Mouse (Mus musculus) embryonic fibroblast, embryonic 13.5 days (primary cell): Measurements from ENCODE around the gene Inpp5f. TPM values are rescaled to one million over a fixed set of nuclear protein-coding genes. Genes with fewer than 3 reads are reported as not detected.

Source experiments
- H3K27ac ChIP-seq: 2 replicates; pipeline ENCODE4 v1.5.1; 2012; ENCODE audit warnings: low read length, control low read depth, inconsistent platforms; ENCODE audit not compliant: insufficient read depth
- H3K4me1 ChIP-seq: 2 replicates; pipeline ENCODE4 v1.6.1; 2011; ENCODE audit warnings: low read length; ENCODE audit not compliant: control insufficient read depth, insufficient read depth
- H3K4me3 ChIP-seq: 2 replicates; pipeline ENCODE4 v1.5.1; 2011; ENCODE audit warnings: mild to moderate bottlenecking, control low read depth, low read length; ENCODE audit not compliant: insufficient read depth
- CTCF ChIP-seq: IDR thresholded peaks from 2 replicates; pipeline ENCODE4 v1.5.1; 2011; ENCODE audit warnings: mild to moderate bottlenecking, control low read depth, low read length, moderate library complexity, borderline replicate concordance; ENCODE audit not compliant: insufficient read depth
- POLR2A ChIP-seq: IDR thresholded peaks from 2 replicates; pipeline ENCODE4 v1.6.1; 2011; ENCODE audit warnings: low read depth, mild to moderate bottlenecking, control low read depth, low read length, moderate library complexity
- polyA plus RNA-seq: library from polyadenylated mRNA; stranded (reverse); fragments of >200 nt; gene quantifications from 2 replicates; pipeline ENCODE4 v1.2.4, GENCODE M21; 2011; ENCODE audit warnings: low read depth; ENCODE audit not compliant: missing spikeins, insufficient read length

The Inpp5f gene
- polyA plus RNA-seq, 1 experiment, result 24.4 TPM

DNA sequence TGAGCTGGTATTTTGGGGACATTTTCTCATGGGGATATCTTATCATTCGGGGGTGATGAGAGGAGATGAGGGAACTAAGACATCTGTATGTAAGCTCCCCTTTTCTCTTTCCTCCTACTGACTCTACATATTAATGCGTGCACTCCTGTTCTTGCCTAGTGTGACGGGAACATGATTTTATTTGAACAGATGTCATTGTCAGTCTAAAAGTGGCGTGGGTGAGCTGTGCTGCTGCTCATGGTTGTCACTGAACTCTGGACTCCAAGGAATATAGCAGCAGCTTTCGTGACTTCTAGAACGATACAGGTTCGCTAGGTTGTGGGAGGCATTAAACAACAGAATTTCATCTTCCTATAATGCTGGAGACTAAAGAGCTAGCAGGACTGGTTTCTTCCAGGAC is 30.4 kb downstream of the Inpp5f start:
- no peaks in the 10 kb centered on the region for H3K4me1 ChIP-seq
- H3K27ac ChIP-seq, result no peak overlapping the region
- H3K4me3 ChIP-seq, result no peak overlapping the region
- TF ChIP-seq POLR2A (no peak), CTCF (no peak)

DNA sequence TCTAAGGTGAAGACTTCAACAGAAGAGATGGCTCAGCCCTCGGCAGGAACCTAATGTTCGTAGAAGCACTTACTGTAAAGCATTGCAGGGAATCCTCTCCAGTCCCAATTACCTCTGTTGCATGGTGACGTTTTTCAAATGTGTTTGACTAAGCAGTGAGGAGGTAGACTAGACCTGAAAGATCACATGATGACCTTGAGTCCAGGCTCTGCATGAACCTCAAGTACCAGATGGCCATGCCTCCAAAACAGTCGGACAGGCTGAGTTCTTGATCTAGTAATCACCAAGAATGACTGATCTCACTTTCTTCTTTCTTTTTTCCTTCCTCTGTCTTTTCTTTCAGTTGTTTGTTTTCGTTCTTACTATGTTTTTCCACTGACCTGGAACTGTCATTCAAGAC is 31.3 kb downstream of the Inpp5f start:
- Histone ChIP-seq H3K27ac (no peak overlapping the region), H3K4me1 (no peaks in the 10 kb centered on the region), H3K4me3 (no peak overlapping the region)
- TF ChIP-seq POLR2A (no peak), CTCF (no peak)

- TF ChIP-seq CTCF (no peak), POLR2A (no peak)
- no peak overlapping the region for H3K27ac ChIP-seq
- no peaks in the 10 kb centered on the region for H3K4me1 ChIP-seq
- no peak overlapping the region for H3K4me3 ChIP-seq
Observed at GRCm38 (mm10) chr7:128656970-128657369, 45.8 kb downstream of the Inpp5f start.

DNA sequence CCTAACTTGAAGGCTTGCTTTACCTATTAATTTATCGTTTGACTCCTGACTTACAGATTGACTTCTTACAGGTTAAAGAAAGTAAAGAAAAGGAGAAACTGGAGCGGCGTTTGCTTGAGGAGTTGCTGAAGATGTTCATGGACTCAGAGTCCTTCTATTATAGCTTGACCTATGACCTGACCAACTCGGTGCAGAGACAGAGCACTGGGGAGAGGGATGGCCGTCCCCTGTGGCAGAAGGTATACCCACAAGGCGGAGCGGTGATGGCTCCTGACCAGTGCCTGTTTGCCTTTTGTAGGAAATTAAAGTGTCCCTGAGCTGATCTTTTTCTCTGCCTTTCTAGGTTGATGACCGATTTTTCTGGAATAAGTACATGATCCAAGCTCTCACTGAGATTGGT is 52.8 kb downstream of the Inpp5f start:
- H3K27ac ChIP-seq, result no peak overlapping the region
- TF ChIP-seq POLR2A (no peak), CTCF (no peak)
- H3K4me1 ChIP-seq, result no peaks in the 10 kb centered on the region
- no peak overlapping the region for H3K4me3 ChIP-seq

DNA sequence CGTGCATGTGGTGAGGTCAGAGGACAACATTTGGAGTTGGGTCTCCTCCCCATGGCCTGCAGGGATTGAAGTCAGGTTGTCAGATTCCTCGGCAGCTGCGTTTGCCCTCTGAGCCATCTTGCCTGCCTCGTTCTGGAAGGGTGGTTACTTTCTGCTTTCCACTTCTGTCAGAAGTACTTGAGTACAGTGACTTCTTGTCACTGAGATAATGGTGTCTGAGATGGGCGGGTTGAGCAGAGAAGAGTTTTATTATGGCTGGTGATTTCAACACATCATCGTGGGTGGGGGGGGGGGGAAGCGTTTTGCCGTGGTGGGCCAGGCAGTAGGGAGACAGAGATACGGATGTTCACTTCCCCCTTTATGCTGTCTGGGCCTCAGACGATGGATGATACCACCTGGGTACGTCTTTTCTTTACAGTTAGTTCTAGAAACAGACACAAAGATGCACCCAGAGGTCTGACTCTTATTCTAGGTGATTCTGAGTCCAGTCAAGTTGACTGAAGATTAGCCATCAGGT is 53.8 kb downstream of the Inpp5f start:
- Histone ChIP-seq H3K4me1 (no peaks in the 10 kb centered on the region), H3K27ac (no peak overlapping the region), H3K4me3 (no peak overlapping the region)
- no peak for TF ChIP-seq POLR2A
- TF ChIP-seq CTCF, result no peak

DNA sequence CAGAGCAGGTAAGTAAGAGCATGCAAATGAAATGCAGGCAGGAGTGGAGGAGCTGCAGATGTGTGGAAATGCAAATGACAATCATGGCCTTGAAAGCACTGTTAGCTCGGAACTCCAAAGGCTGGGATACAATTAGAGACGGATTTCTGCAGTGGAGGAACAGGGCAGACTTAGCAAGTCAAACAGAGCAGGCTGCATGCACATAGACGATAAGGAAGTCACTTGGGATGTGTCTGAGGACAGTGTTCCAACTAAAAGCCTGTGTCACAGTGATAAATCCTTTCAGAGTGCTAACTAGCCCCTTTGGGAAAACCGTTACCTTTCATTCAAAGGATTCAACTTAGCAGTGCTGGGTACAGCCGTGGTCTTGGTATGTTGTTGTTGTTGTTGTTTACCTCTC is 56.7 kb downstream of the Inpp5f start:
- Histone ChIP-seq H3K4me3 (no peak overlapping the region), H3K27ac (no peak overlapping the region), H3K4me1 (peaks cover 3% of the 10 kb centered on the region)
- TF ChIP-seq POLR2A (no peak), CTCF (no peak)

DNA sequence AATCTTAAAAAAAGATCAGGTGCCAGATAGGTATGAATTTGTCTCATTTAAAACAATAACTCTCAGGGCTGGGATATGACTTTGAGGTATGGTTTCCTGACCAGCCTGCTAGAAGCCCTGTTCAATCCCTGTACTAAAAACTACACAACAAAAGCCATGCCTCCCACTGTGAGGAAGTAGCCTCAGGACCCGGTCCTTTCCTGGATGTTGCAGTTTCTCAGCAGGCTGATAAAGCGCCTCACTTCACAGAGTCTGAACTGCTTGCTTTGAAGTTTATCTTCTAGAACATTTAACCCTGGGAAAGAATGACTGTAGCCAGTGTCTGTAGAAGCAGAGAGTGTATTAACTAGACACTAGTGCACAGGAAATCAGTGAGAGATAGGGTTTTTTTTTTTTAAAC is 57.7 kb downstream of the Inpp5f start:
- no peak overlapping the region for H3K4me3 ChIP-seq
- TF ChIP-seq CTCF, result no peak
- TF ChIP-seq POLR2A, result no peak
- H3K4me1 ChIP-seq, result peaks cover 5% of the 10 kb centered on the region
- H3K27ac ChIP-seq, result no peak overlapping the region

GRCm38 (mm10) chr7:128671952-128672351 is 60.8 kb downstream of the Inpp5f start:
- Histone ChIP-seq H3K4me1 (peaks cover 5% of the 10 kb centered on the region), H3K4me3 (no peak overlapping the region), H3K27ac (peak overlapping the region; percentile 17; the same call in 1 of the 2 replicates)
- TF ChIP-seq POLR2A, result no peak
- TF ChIP-seq CTCF, result no peak

DNA sequence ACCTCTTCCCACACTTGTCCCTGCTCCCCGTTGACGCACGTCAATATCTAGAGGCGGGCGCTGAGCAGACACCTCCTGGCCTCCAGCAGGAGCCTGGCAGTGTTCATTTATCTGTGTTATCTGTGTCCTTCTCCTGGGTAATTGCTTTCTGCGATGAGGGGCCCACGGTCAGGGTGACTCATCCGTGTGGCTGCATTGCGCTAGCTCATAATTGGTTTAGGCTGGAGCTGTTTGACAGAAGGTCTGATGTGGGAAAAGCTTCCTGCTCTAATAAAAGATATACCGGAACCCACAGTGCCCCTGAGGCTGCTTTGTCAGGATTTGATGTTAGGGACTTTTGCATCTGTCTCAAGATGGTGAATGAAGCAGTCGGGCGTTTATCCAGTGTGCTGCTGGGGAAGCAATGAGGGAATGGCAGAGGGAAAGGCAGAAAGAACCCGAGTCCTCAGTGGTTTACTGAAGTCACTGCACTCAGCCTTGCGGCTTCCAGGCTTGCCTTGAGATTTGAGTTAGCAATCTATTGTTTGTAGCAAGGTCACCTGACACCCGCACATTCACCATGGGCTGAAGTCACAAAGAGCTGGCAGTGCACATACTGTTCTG is 61.4 kb downstream of the Inpp5f start:
- no peak for TF ChIP-seq CTCF
- TF ChIP-seq POLR2A, result no peak
- Histone ChIP-seq H3K27ac (peak overlapping the region; percentile 23; the same call in 1 of the 2 replicates), H3K4me1 (peaks cover 5% of the 10 kb centered on the region), H3K4me3 (no peak overlapping the region)

- Histone ChIP-seq H3K27ac (no peak overlapping the region), H3K4me3 (no peak overlapping the region), H3K4me1 (no peaks in the 10 kb centered on the region)
- TF ChIP-seq POLR2A (no peak), CTCF (no peak)
Observed at GRCm38 (mm10) chr7:128678546-128678945, 67.4 kb downstream of the Inpp5f start.

- H3K4me1 ChIP-seq, result no peaks in the 10 kb centered on the region
- TF ChIP-seq POLR2A (no peak), CTCF (no peak)
- no peak overlapping the region for H3K27ac ChIP-seq
- H3K4me3 ChIP-seq, result peak overlapping the region; percentile 51
Observed at GRCm38 (mm10) chr7:128687821-128688564, 76.9 kb downstream of the Inpp5f start.
